Mouse (Mus musculus): ENCODE measurements around the gene Hmgcl. TPM values are rescaled to one million over a fixed set of nuclear protein-coding genes. Genes with fewer than 3 reads are reported as not detected.
"Not testable (repeated sequence)": the region's sequence is repeated elsewhere in the genome, so short reads cannot be mapped to it uniquely, and the experiment has no call there.

The Hmgcl gene
- polyA plus RNA-seq, 1 experiment from 2014 or later: 147 TPM

GRCm38 (mm10) chr4:135934708-135935500, 11.3 kb upstream of the Hmgcl start:
- no peak overlapping the region for H3K27ac ChIP-seq (ENCODE audit: low read length)
- no peak overlapping the region for H3K4me2 ChIP-seq (ENCODE audit: low read depth, low read length)
- H3K4me1 ChIP-seq (ENCODE audit: control insufficient read depth, insufficient read depth, low read length): no peaks in the 10 kb centered on the region
- H3K4me3 ChIP-seq (ENCODE audit: low read length): no peak overlapping the region
- no peaks in the 10 kb centered on the region for H3K27me3 ChIP-seq (replicated peaks; ENCODE audit: control insufficient read depth, insufficient read depth, low read length)
- 68% methylated on average over 12 of the region's 12 CpGs for WGBS
- 0 out of 2 replicates have a peak, but pooled peaks have one; percentile 21 for ATAC-seq
- H3K9ac ChIP-seq (ENCODE audit: low read depth, low read length): no peak overlapping the region
- H3K9me3 ChIP-seq (ENCODE audit: control insufficient read depth, low read length): no peaks in the 10 kb centered on the region
- H3K36me3 ChIP-seq (ENCODE audit: control insufficient read depth, insufficient read depth, low read length): peaks cover 18% of the 10 kb centered on the region; the same call in 1 of the 2 replicates

DNA sequence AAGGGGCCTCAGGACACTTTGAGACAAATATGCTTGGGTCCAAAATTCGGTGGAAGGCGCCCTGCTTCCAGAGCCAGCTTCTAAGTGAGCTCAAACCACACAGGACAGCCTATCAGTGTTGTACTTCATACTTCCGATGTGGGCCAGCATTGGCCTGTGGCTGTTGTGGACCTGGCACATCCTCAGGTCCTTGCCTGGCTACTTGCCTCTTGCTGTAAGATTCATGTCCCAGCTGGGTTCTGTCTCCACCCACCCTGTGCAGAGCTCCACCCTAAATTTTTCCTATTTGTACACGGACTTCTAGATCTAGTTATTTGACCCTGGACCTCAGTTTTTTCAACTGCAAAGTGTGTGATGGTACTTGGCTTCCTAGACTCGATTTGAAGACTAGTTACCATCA, 10.7 kb upstream of the Hmgcl start:
- Histone ChIP-seq H3K27me3 (replicated peaks; ENCODE audit: control insufficient read depth, insufficient read depth, low read length) (no peaks in the 10 kb centered on the region), H3K4me2 (ENCODE audit: low read depth, low read length) (no peak overlapping the region), H3K4me1 (ENCODE audit: control insufficient read depth, insufficient read depth, low read length) (no peaks in the 10 kb centered on the region), H3K27ac (ENCODE audit: low read length) (no peak overlapping the region), H3K9me3 (ENCODE audit: control insufficient read depth, low read length) (no peaks in the 10 kb centered on the region), H3K4me3 (ENCODE audit: low read length) (no peak overlapping the region), H3K9ac (ENCODE audit: low read depth, low read length) (no peak overlapping the region), H3K36me3 (ENCODE audit: control insufficient read depth, insufficient read depth, low read length) (peaks cover 18% of the 10 kb centered on the region; the same call in 1 of the 2 replicates)
- no peak for ATAC-seq
- WGBS: 71% methylated on average over 5 of the region's 5 CpGs

- Histone ChIP-seq H3K4me2 (ENCODE audit: low read depth, low read length) (no peak overlapping the region), H3K27ac (ENCODE audit: low read length) (no peak overlapping the region), H3K4me1 (ENCODE audit: control insufficient read depth, insufficient read depth, low read length) (no peaks in the 10 kb centered on the region), H3K9me3 (ENCODE audit: control insufficient read depth, low read length) (no peaks in the 10 kb centered on the region), H3K4me3 (ENCODE audit: low read length) (no peak overlapping the region), H3K36me3 (ENCODE audit: control insufficient read depth, insufficient read depth, low read length) (peaks cover 13% of the 10 kb centered on the region; the same call in 1 of the 2 replicates), H3K9ac (ENCODE audit: low read depth, low read length) (no peak overlapping the region), H3K27me3 (replicated peaks; ENCODE audit: control insufficient read depth, insufficient read depth, low read length) (no peaks in the 10 kb centered on the region)
- 77% methylated on average over 7 of the region's 7 CpGs for WGBS
- ATAC-seq: no peak
These were observed 7.4 kb upstream of the Hmgcl start for GRCm38 (mm10) chr4:135938858-135939257.

DNA sequence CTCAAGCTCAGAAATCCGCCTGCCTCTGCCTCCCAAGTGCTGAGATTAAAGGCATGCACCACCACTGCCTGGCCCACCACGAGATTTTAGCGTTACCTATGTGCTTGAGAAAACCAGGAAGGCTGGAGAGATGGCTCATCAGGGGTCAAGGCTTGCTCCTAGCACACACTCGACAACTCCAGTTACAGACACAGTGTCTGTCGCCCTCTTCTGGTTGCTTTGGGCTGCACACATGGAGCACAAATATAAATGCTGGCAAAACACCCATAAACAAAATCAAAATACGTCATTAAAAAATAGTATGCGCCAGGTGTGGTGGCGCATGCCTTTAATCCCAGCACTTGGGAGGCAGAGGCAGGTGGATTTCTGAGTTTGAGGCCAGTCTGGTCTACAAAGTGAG, 5.2 kb upstream of the Hmgcl start:
- H3K4me3 ChIP-seq (ENCODE audit: low read length); H3K27ac ChIP-seq (ENCODE audit: low read length); H3K9me3 ChIP-seq (ENCODE audit: control insufficient read depth, low read length); H3K9ac ChIP-seq (ENCODE audit: low read depth, low read length); H3K27me3 ChIP-seq (replicated peaks; ENCODE audit: control insufficient read depth, insufficient read depth, low read length); H3K4me2 ChIP-seq (ENCODE audit: low read depth, low read length); H3K4me1 ChIP-seq (ENCODE audit: control insufficient read depth, insufficient read depth, low read length); ATAC-seq: not testable (repeated sequence)
- 0 out of 2 replicates have a peak, but pooled peaks cover 10% of the 10 kb centered on the region for H3K36me3 ChIP-seq (ENCODE audit: control insufficient read depth, insufficient read depth, low read length)
- WGBS: 84% methylated on average over 8 of the region's 8 CpGs

DNA sequence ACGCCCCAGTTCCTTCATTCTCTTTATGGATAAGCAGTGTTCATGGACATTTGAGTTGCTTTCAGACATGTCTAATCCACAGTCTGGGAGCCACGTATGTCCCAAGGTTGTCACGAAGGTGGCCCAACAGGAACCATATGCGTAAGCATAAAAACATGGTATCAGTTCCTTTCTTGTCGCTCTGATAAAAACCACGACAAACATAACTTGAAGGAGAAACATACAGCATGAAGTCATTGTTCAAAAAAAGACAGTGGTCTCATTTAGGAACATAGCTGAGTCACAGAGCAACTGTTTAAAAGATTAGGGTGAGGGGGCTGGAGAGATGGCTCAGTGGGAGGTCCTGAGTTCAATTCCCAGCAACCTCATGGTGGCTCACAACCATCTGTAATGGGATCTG, 4.1 kb upstream of the Hmgcl start:
- no peak for ATAC-seq
- Histone ChIP-seq H3K4me3 (ENCODE audit: low read length) (no peak overlapping the region), H3K9me3 (ENCODE audit: control insufficient read depth, low read length) (no peaks in the 10 kb centered on the region), H3K4me1 (ENCODE audit: control insufficient read depth, insufficient read depth, low read length) (peaks cover 3% of the 10 kb centered on the region; the same call in 1 of the 2 replicates), H3K4me2 (ENCODE audit: low read depth, low read length) (no peak overlapping the region), H3K9ac (ENCODE audit: low read depth, low read length) (no peak overlapping the region), H3K27ac (ENCODE audit: low read length) (no peak overlapping the region), H3K36me3 (ENCODE audit: control insufficient read depth, insufficient read depth, low read length) (0 out of 2 replicates have a peak, but pooled peaks cover 10% of the 10 kb centered on the region), H3K27me3 (replicated peaks; ENCODE audit: control insufficient read depth, insufficient read depth, low read length) (no peaks in the 10 kb centered on the region)
- 75% methylated on average over 6 of the region's 6 CpGs for WGBS

DNA sequence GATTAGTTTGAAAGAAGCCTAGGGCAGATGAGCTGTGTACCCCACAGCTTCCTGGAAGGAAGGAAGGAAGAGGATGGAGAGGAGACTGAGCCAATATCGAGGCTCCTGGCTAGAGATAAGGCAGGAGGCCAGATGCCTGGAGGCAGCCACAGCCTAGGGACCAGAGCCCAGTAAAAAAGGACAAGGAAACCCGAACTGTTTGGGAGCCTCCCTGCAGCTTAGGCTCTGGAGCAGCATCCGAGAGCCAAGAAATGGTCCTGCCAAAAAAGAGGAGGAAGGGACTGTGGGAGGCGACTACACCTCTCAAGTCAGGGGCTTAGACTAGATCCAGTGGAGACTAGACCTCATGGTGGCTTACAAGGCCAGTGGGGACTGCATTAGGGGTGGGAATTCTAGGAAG, 2.9 kb upstream of the Hmgcl start:
- Histone ChIP-seq H3K9ac (ENCODE audit: low read depth, low read length) (no peak overlapping the region), H3K4me3 (ENCODE audit: low read length) (no peak overlapping the region), H3K9me3 (ENCODE audit: control insufficient read depth, low read length) (no peaks in the 10 kb centered on the region), H3K36me3 (ENCODE audit: control insufficient read depth, insufficient read depth, low read length) (0 out of 2 replicates have a peak, but pooled peaks cover 10% of the 10 kb centered on the region), H3K4me2 (ENCODE audit: low read depth, low read length) (no peak overlapping the region), H3K27me3 (replicated peaks; ENCODE audit: control insufficient read depth, insufficient read depth, low read length) (no peaks in the 10 kb centered on the region), H3K27ac (ENCODE audit: low read length) (no peak overlapping the region), H3K4me1 (ENCODE audit: control insufficient read depth, insufficient read depth, low read length) (peaks cover 7% of the 10 kb centered on the region)
- WGBS: 66% methylated on average over 4 of the region's 4 CpGs
- ATAC-seq: no peak

DNA sequence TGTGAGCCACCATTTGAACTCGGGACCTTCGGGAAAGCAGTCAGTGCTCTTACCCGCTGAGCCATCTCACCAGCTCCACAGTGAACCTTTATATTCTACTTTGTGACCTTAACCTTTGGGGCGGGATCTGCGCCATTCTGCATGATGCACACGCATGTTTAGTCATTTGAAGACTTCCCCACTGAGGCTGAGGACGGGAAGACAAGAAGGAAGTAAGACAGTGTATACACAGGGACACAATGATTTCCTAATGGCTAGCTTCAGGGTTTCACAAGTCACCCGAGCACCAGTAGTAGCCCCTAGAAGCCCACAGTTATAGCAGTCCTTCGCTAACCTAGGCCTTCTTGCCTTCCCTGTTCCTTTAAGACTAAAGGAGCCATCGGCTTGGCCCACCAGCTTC, 542 bp upstream of the Hmgcl start:
- no peaks in the 10 kb centered on the region for H3K36me3 ChIP-seq (ENCODE audit: control insufficient read depth, insufficient read depth, low read length)
- peak; percentile 34; the same call in 1 of the 2 replicates for ATAC-seq
- peaks cover 14% of the 10 kb centered on the region for H3K4me1 ChIP-seq (ENCODE audit: control insufficient read depth, insufficient read depth, low read length)
- WGBS: 70% methylated on average over 10 of the region's 10 CpGs
- H3K27me3 ChIP-seq (replicated peaks; ENCODE audit: control insufficient read depth, insufficient read depth, low read length): no peaks in the 10 kb centered on the region
- peak overlapping the region; percentile 78 for H3K27ac ChIP-seq (ENCODE audit: low read length)
- H3K9me3 ChIP-seq (ENCODE audit: control insufficient read depth, low read length): no peaks in the 10 kb centered on the region
- peak overlapping the region; percentile 85 for H3K9ac ChIP-seq (ENCODE audit: low read depth, low read length)
- H3K4me3 ChIP-seq (ENCODE audit: low read length): peak overlapping the region; percentile 84
- peak overlapping the region; percentile 78 for H3K4me2 ChIP-seq (ENCODE audit: low read depth, low read length)

DNA sequence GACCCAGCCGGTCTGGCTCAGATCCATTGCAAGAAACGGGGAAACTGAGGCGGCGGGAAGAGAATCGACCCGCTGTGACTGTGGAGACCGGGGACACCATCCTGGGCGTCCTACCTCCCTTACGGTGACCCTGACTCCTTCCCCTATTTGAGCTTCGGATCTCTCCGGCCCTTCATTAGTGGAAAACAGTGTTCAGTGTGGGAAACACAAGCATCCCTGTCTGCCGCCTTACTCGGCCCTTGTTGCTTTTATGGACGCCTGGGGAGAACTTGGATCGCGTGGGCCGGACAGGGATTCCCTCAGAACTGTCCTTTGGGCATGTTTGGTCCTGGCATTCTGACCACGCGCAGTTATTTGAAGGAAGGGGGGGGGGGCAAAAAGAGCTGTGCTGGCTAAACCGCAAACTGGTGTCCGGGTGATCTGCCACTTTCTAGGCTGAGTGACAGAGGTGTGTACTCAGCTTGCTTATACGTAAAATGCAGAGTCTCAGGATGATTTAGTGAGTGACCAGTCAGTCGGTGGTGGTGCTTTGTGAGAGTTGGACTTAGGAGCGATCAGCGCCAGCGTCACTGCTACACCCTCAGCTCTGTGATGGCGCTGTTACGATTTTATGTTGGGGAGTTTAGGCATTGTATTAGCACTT, 532 bp downstream of the Hmgcl start:
- peaks cover 7% of the 10 kb centered on the region; the same call in 1 of the 2 replicates for H3K36me3 ChIP-seq (ENCODE audit: control insufficient read depth, insufficient read depth, low read length)
- peak overlapping the region; percentile 70 for H3K27ac ChIP-seq (ENCODE audit: low read length)
- peak overlapping the region; percentile 84 for H3K4me3 ChIP-seq (ENCODE audit: low read length)
- H3K27me3 ChIP-seq (replicated peaks; ENCODE audit: control insufficient read depth, insufficient read depth, low read length): no peaks in the 10 kb centered on the region
- peak; percentile 23 for ATAC-seq
- peak overlapping the region; percentile 78 for H3K4me2 ChIP-seq (ENCODE audit: low read depth, low read length)
- peaks cover 14% of the 10 kb centered on the region for H3K4me1 ChIP-seq (ENCODE audit: control insufficient read depth, insufficient read depth, low read length)
- peak overlapping the region; percentile 85 for H3K9ac ChIP-seq (ENCODE audit: low read depth, low read length)
- H3K9me3 ChIP-seq (ENCODE audit: control insufficient read depth, low read length): peaks cover 3% of the 10 kb centered on the region; the same call in 1 of the 2 replicates
- WGBS: under 1% methylated on average over 28 of the region's 28 CpGs

DNA sequence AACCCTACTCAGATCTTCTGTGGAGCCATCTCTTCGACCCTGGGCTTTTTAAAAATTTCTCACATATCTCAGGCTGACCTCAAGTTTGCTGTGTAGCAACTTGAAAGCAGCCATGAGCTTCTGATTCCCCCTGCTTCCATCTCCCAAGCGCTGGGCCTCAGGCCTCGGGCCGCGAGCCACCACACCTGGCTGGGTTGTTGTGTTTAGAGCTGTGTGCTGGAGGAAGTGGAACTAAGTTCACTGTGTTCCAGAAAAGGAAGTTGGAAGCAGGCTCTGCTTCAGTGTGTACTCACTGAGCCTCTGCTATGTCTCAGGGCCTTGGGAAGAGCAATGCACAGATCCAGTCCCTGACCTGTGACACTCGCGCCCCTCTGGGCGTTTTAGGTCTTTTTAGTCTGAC, 1.9 kb downstream of the Hmgcl start:
- no peak overlapping the region for H3K4me3 ChIP-seq (ENCODE audit: low read length)
- H3K4me2 ChIP-seq (ENCODE audit: low read depth, low read length): no peak overlapping the region
- H3K9me3 ChIP-seq (ENCODE audit: control insufficient read depth, low read length): peaks cover 3% of the 10 kb centered on the region; the same call in 1 of the 2 replicates
- H3K9ac ChIP-seq (ENCODE audit: low read depth, low read length): 0 out of 2 replicates have a peak overlapping the region, but pooled peaks have one; percentile 22
- 84% methylated on average over 8 of the region's 8 CpGs for WGBS
- H3K36me3 ChIP-seq (ENCODE audit: control insufficient read depth, insufficient read depth, low read length): peaks cover 16% of the 10 kb centered on the region
- no peak overlapping the region; the same call in 1 of the 2 replicates for H3K27ac ChIP-seq (ENCODE audit: low read length)
- H3K4me1 ChIP-seq (ENCODE audit: control insufficient read depth, insufficient read depth, low read length): peaks cover 14% of the 10 kb centered on the region
- ATAC-seq: no peak
- no peaks in the 10 kb centered on the region for H3K27me3 ChIP-seq (replicated peaks; ENCODE audit: control insufficient read depth, insufficient read depth, low read length)

Measured in intestine, embryonic 16.5 days (tissue).